Comparison of ENCODE assay signal across 8 mouse cellular contexts in the genomic region with DNA sequence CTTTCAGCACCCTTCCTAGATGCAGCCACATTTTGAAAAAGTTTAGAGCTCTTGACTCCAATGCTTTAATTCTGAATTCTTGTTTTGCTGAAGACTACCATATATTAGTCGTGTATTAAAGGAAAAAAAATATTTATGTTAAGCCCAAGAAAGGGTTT. TPM values are rescaled to one million over a fixed set of nuclear protein-coding genes. Genes with fewer than 3 reads are reported as not detected.
DNase-seq lines count a peak whose midpoint lies in the region; ATAC-seq lines count a peak whose summit lies in the region.

A gene (minus strand): TSS at position 89 of the 158 bp plus-strand sequence.

- ATAC-seq in heart, embryonic 16.5 days (replicated peaks; ENCODE audit: extremely low read depth, insufficient read depth, low FRiP score) = no peak
- ATAC-seq in neural tube, embryonic 15.5 days (ENCODE audit: low FRiP score) = no peak

- intact Hi-C loops in left cerebral cortex, postnatal 4 days (cut with DNase I) = loop anchor here (10.0 kb wide), 3 partner anchors 398 to 978 kb away; no protein-coding TSS in a partner anchor

- H3K9ac ChIP-seq in heart, embryonic 16.5 days (ENCODE audit: low read length) = peak within 1 kb of the TSS; percentile 80
- peak within 1 kb of the TSS; percentile 60 for H3K9ac ChIP-seq in neural tube, embryonic 15.5 days (replicated peaks)

- H3K4me2 ChIP-seq in heart, embryonic 16.5 days (ENCODE audit: low read depth, low read length) = peak within 1 kb of the TSS; percentile 86
- peak within 1 kb of the TSS; percentile 96 for H3K4me2 ChIP-seq in neural tube, embryonic 15.5 days

- no peaks in the 10 kb centered on the region for H3K36me3 ChIP-seq in heart, embryonic 16.5 days (ENCODE audit: control insufficient read depth, insufficient read depth)
- H3K36me3 ChIP-seq in neural tube, embryonic 15.5 days = no peaks in the 10 kb centered on the region

- peak within 1 kb of the TSS; percentile 86 for H3K27ac ChIP-seq in heart, embryonic 16.5 days (ENCODE audit: low read length)
- H3K27ac ChIP-seq in neural tube, embryonic 15.5 days (replicated peaks) = peak within 1 kb of the TSS; percentile 93

- 0% methylated on average over 1 of the region's 1 CpGs for WGBS in heart, embryonic 16.5 days
- WGBS in neural tube, embryonic 15.5 days = 0% methylated on average over 1 of the region's 1 CpGs

- peak within 1 kb of the TSS; percentile 92 for H3K4me3 ChIP-seq in heart, embryonic 16.5 days (ENCODE audit: low read length)
- H3K4me3 ChIP-seq in neural tube, embryonic 15.5 days (replicated peaks) = peak within 1 kb of the TSS; percentile 60

- no peaks in the 10 kb centered on the region for H3K27me3 ChIP-seq in heart, embryonic 16.5 days (ENCODE audit: control insufficient read depth, insufficient read depth, low read length)
- H3K27me3 ChIP-seq in neural tube, embryonic 15.5 days (replicated peaks) = no peaks in the 10 kb centered on the region

- DNase-seq in layer of hippocampus, adult 8-10 months (ENCODE audit: low spot score in 2 of 2) = no peak
- DNase-seq in layer of hippocampus, adult 9-10 months (ENCODE audit: low spot score) = no peak
- DNase-seq in adrenal gland, postnatal 36 days = no peak
- DNase-seq in left cerebral cortex, postnatal 4 days = no peak
- no peak for DNase-seq in adipocyte (ENCODE audit: low spot score)
- DNase-seq in thymus, adult 18-20 months = no peak

- H3K4me1 ChIP-seq in heart, embryonic 16.5 days (ENCODE audit: control insufficient read depth, insufficient read depth, low read length) = peaks cover 31% of the 10 kb centered on the region
- H3K4me1 ChIP-seq in neural tube, embryonic 15.5 days = peaks cover 77% of the 10 kb centered on the region

- no peaks in the 10 kb centered on the region for H3K9me3 ChIP-seq in heart, embryonic 16.5 days (replicated peaks; ENCODE audit: control insufficient read depth, low read length)
- no peaks in the 10 kb centered on the region for H3K9me3 ChIP-seq in neural tube, embryonic 15.5 days (replicated peaks)

RNA-seq across cellular contexts. Expression of the gene that starts here (rescaled TPM):
- total RNA-seq in layer of hippocampus, adult 8-10 months (2022) = 10 to 100 TPM; 76.7 to 87.4 (median 81.8) TPM
- total RNA-seq in adrenal gland, postnatal 36 days (2021) = 100 to 1,000 TPM; 247 to 491 TPM
- polyA plus RNA-seq in heart, embryonic 16.5 days (2015; fragmentation: Nextera tagmentation; extraction: Ambion mirVana) = 157 TPM in 2 replicates
- 100 to 1,000 TPM; 174 to 182 TPM for total RNA-seq in left cerebral cortex, postnatal 4 days (2021)
- 252 and 258 TPM in 2 replicates for polyA plus RNA-seq in neural tube, embryonic 15.5 days (2015; fragmentation: Nextera tagmentation; extraction: Ambion mirVana)
